Mouse (Mus musculus): ENCODE measurements around the gene Snx27. TPM values are rescaled to one million over a fixed set of nuclear protein-coding genes. Genes with fewer than 3 reads are reported as not detected.

Gene Snx27
- polyA plus RNA-seq, 1 experiment from 2014 or later: 46.5 TPM

DNA sequence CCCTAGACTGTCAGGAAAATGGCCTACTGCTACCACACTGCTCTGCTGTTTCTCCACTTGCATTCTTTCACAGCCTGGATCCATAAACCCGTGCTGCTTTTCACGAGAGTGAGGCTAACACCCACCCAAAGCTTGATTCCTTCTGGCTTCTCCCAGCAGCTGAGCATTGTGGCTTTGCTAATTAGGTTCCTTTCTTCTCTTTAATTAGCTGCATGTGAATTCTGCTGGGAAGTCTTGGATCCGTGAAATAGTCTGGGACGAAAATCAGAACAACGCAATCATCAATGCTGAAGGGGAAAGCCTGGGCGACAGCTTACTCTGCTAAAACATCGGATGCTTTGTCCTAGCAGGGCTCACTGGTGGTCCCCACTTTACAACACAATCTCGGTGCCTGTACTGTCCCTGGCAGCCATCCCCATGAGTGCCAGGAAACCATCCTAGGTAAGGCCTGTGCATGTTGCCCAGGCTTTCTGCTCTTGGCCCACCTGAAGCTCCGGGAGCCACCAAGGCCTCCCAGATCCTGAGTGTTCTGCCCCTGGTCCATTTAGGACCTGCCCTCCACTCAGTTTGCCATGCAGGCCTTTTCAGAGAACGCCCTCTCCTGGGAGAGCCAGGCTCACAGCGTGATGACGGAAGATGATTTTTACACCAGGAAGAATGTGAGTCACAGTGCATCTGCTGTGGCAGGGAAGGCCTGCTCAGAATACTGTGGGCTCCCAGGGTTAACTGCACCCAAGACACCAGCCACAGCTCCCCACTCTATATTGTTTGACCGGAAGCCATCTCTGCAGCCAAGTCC lies 116.7 kb downstream of the Snx27 start:
- WGBS: 43% methylated on average over 13 of the region's 13 CpGs
- H3K27me3 ChIP-seq (ENCODE audit: poor library complexity, severe bottlenecking): peaks cover 4% of the 10 kb centered on the region; the same call in 1 of the 2 replicates
- H3K9me3 ChIP-seq: no peaks in the 10 kb centered on the region
- H3K4me3 ChIP-seq: no peak overlapping the region
- no peaks in the 10 kb centered on the region for H3K36me3 ChIP-seq (replicated peaks)
- H3K4me1 ChIP-seq: peaks cover 50% of the 10 kb centered on the region
- DNase-seq (ENCODE audit: extremely low spot score, low spot score): no peak
- H3K27ac ChIP-seq: peak overlapping the region; percentile 84

DNA sequence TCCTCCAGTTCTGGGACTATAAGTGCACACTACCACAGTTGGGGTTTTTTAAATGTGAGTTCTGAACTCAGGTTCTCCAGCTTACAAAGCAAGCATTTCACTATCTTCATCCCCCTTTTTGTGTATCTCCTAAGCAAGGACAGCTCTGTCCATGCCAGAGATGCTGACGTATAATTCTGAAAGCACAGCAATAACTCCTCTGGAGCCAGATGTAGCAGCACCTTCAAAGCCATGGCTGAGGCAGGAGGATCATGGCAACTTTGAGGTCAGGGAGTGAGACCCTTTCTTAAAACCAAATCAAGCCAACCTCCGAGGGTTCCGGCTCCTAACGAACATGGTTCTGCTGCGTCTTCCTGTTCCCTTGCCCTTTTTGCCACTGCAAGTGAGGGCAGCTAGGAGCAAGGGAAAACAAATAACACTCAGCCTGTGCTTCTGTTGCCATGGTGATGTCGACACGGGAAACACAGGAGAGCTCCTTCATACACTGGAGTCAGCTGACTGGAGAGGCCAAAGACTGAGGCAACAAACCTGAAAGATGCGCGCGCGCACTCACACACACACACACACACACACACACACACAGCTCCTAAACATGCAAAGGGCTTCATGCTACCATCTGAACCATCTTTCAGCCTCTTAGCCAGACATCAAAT lies 118.5 kb downstream of the Snx27 start:
- 52% methylated on average over 11 of the region's 11 CpGs for WGBS
- peak overlapping the region; percentile 81 for H3K27ac ChIP-seq
- DNase-seq (ENCODE audit: extremely low spot score, low spot score): peak; percentile 54
- H3K9me3 ChIP-seq: no peaks in the 10 kb centered on the region
- no peaks in the 10 kb centered on the region for H3K36me3 ChIP-seq (replicated peaks)
- H3K4me1 ChIP-seq: peaks cover 48% of the 10 kb centered on the region
- H3K27me3 ChIP-seq (ENCODE audit: poor library complexity, severe bottlenecking): peaks cover 4% of the 10 kb centered on the region; the same call in 1 of the 2 replicates
- H3K4me3 ChIP-seq: no peak overlapping the region

DNA sequence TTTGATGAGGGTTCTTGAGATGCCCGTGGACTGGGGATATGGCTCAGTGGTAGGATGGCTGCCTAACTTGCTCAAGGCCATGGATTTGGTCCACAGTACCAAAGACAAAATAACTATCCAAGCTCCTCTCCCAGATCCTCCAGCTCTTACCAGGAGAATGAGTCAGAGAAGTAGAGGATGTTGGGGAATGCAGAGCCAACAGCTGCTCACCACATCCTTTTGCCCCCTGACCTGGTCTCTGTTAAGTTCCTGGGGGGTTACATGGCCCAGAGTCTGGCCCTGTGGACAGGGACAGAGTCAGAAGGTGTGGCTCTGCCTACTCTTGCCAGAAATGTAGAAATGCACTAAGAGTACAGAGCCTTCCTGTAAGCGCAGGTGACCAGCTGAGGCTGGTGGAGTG lies 122.7 kb downstream of the Snx27 start:
- Histone ChIP-seq H3K27me3 (ENCODE audit: poor library complexity, severe bottlenecking) (peaks cover 11% of the 10 kb centered on the region), H3K27ac (no peak overlapping the region), H3K9me3 (peaks cover 6% of the 10 kb centered on the region; the same call in 1 of the 2 replicates), H3K36me3 (replicated peaks) (no peaks in the 10 kb centered on the region), H3K4me1 (peaks cover 29% of the 10 kb centered on the region), H3K4me3 (no peak overlapping the region)
- DNase-seq (ENCODE audit: extremely low spot score, low spot score): no peak
- WGBS: 95% methylated on average over 2 of the region's 2 CpGs

DNA sequence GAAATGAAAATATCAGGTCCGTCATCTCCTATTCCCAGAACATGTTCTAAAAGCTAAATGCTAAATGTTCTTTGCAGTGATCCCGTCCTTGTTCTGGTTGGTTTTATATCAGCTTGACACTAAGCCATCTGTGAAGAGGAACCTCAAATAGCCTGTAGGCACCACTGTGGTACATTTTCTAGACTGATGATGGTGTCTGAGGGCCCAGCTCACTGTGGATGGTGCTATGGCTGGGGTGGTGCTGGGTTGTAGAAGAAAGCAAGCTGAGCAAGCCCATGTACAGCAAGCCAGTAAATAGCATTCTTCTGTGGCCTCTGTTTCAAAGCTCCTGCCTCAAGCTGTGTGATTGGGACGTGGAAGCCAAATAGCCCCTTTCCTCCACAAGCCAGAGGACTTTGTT lies 125.5 kb downstream of the Snx27 start:
- Histone ChIP-seq H3K4me3 (no peak overlapping the region), H3K27ac (no peak overlapping the region), H3K9me3 (peaks cover 6% of the 10 kb centered on the region; the same call in 1 of the 2 replicates), H3K36me3 (replicated peaks) (no peaks in the 10 kb centered on the region), H3K27me3 (ENCODE audit: poor library complexity, severe bottlenecking) (peaks cover 11% of the 10 kb centered on the region), H3K4me1 (peaks cover 12% of the 10 kb centered on the region)
- DNase-seq (ENCODE audit: extremely low spot score, low spot score): no peak
- 84% methylated on average over 3 of the region's 3 CpGs for WGBS

DNA sequence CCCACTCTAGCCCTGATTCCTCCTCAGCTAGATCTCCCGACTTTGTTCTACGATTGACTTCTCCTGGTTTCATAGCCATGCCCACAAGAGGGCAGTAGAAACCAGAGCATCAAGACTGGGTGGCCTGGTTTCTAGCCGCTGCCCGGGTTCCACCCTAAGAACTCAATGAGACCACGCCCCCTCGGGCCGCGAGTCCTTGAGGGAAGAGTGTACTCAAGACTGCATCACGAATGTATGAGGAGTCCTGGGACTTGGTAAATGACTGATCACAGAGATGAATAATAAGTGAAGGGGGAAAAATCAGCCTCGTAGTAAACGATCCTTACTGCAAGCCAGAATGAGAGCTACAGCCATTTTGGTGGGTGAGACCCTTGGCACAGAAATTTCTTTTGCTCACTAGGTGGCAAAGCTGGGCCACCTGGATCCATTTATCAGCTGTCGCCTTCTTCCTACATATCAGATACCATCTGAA lies 126.0 kb downstream of the Snx27 start:
- Histone ChIP-seq H3K9me3 (peaks cover 6% of the 10 kb centered on the region; the same call in 1 of the 2 replicates), H3K4me1 (peaks cover 12% of the 10 kb centered on the region), H3K4me3 (peak overlapping the region; percentile 42), H3K27me3 (ENCODE audit: poor library complexity, severe bottlenecking) (peaks cover 11% of the 10 kb centered on the region), H3K36me3 (replicated peaks) (no peaks in the 10 kb centered on the region), H3K27ac (no peak overlapping the region)
- peak; percentile 89 for DNase-seq (ENCODE audit: extremely low spot score, low spot score)
- 2% methylated on average over 12 of the region's 12 CpGs for WGBS

DNA sequence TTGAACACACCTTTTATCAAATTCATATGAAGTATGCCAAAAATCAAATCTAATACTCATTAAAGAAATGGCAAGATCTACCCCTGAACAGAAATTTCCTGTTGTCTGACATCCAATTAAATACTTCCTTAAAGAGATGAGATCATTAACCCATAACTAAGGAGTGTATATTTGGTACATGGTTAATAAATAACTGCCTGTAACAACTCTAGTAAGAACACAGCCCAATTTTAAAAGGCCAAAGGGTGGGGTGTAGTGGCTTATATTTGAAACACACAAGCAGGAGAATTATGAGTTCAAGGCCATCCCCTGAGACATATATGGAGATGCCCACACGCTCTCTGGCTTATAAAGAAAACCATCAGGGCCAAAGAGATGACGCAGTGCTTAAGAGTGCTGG lies 133.1 kb downstream of the Snx27 start:
- no peak for DNase-seq (ENCODE audit: extremely low spot score, low spot score)
- no peak overlapping the region for H3K4me3 ChIP-seq
- H3K27ac ChIP-seq: no peak overlapping the region
- H3K36me3 ChIP-seq (replicated peaks): peaks cover 61% of the 10 kb centered on the region
- H3K27me3 ChIP-seq (ENCODE audit: poor library complexity, severe bottlenecking): no peaks in the 10 kb centered on the region
- H3K4me1 ChIP-seq: peaks cover 3% of the 10 kb centered on the region
- WGBS: 94% methylated on average over 2 of the region's 2 CpGs
- no peaks in the 10 kb centered on the region for H3K9me3 ChIP-seq

Other genes starting within 250 kb of the Snx27 start
- gene Them5, start 240.6 kb downstream of the Snx27 start, polyA plus RNA-seq (2016; fragmentation: Nextera tagmentation; extraction: Ambion mirVana): not detected in 2 replicates
- 0.11 and 0.40 TPM in 2 replicates for gene C2cd4d, start 220.3 kb downstream of the Snx27 start, polyA plus RNA-seq (2016; fragmentation: Nextera tagmentation; extraction: Ambion mirVana)
- 0.16 and 0.36 TPM in 2 replicates for gene Rorc, start 209.9 kb downstream of the Snx27 start, polyA plus RNA-seq (2016; fragmentation: Nextera tagmentation; extraction: Ambion mirVana)
- 0.15 and 0.21 TPM in 2 replicates for gene Lingo4, start 184.2 kb downstream of the Snx27 start, polyA plus RNA-seq (2016; fragmentation: Nextera tagmentation; extraction: Ambion mirVana)
- gene Tdrkh, start 169.4 kb downstream of the Snx27 start, polyA plus RNA-seq (2016; fragmentation: Nextera tagmentation; extraction: Ambion mirVana): 37.6 and 38.1 TPM in 2 replicates
- gene Mrpl9, start 139.4 kb downstream of the Snx27 start, polyA plus RNA-seq (2016; fragmentation: Nextera tagmentation; extraction: Ambion mirVana): 70.9 and 74.5 TPM in 2 replicates
- 0.62 and 0.81 TPM in 2 replicates for gene Oaz3, start 138.8 kb downstream of the Snx27 start, polyA plus RNA-seq (2016; fragmentation: Nextera tagmentation; extraction: Ambion mirVana)
- 34.7 and 46.8 TPM in 2 replicates for gene Celf3, start 104.4 kb downstream of the Snx27 start, polyA plus RNA-seq (2016; fragmentation: Nextera tagmentation; extraction: Ambion mirVana)
- gene Riiad1, start 102.4 kb downstream of the Snx27 start, polyA plus RNA-seq (2016; fragmentation: Nextera tagmentation; extraction: Ambion mirVana): 6.0 and 6.9 TPM in 2 replicates
- not detected in 2 replicates for gene Gm10972, start 60.4 kb upstream of the Snx27 start, polyA plus RNA-seq (2016; fragmentation: Nextera tagmentation; extraction: Ambion mirVana)
- gene Tuft1, start 76.2 kb upstream of the Snx27 start, polyA plus RNA-seq (2016; fragmentation: Nextera tagmentation; extraction: Ambion mirVana): 3.4 and 4.1 TPM in 2 replicates
- gene Selenbp2, start 110.8 kb upstream of the Snx27 start, polyA plus RNA-seq (2016; fragmentation: Nextera tagmentation; extraction: Ambion mirVana): not detected in 2 replicates
- 9.1 and 10.3 TPM in 2 replicates for gene Cgn, start 203.8 kb upstream of the Snx27 start, polyA plus RNA-seq (2016; fragmentation: Nextera tagmentation; extraction: Ambion mirVana)